Mouse (Mus musculus) myocyte (in vitro differentiated cells): ENCODE measurements around the gene Slc35e3.

Experiments
- CEBPB ChIP-seq: IDR thresholded peaks from 2 replicates; pipeline ENCODE4 v1.6.1; 2011; ENCODE audit warnings: mild to moderate bottlenecking, moderate library complexity; ENCODE audit not compliant: poor library complexity, insufficient read depth, severe bottlenecking
- MYOG ChIP-seq, 3 experiments: IDR thresholded peaks; one replicate each; pipeline ENCODE4 v1.6.1; 2011; ENCODE audit warnings: control low read depth in 2 of 3, low read depth in 2 of 3, mild to moderate bottlenecking in 2 of 3; ENCODE audit not compliant: insufficient read length in 2 of 3, control insufficient read depth in 1 of 3, insufficient read depth in 1 of 3
- POLR2A ChIP-seq: IDR thresholded peaks from one replicate; pipeline ENCODE4 v1.6.1; 2011; ENCODE audit warnings: low read depth, mild to moderate bottlenecking, control low read depth, moderate library complexity; ENCODE audit not compliant: insufficient read length

DNA sequence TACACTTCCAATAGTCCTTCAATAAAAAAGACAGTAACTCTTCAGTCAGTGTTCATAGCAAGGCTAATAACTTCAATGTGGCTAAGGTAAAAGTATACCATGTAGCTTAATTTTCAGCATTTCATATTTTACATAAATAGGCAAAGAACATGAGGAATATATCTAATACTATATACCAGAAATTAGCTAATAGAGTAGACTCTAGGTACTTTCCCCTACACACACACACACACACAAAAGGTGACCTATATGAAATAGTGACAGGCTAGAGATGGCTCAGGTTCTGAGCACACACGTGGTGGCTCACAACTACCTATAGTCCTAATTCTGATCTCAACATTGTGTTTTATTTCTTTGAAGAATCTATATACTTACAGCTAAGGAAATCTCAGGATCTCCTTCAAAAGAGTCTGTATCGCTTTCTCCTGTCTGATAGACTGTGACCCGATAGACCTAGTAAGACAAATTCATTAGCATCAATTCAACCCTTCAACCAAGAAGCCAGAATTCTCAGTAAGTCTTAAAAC lies 55.3 kb downstream of the Slc35e3 start:
- no peak for TF ChIP-seq MYOG (IDR thresholded peaks at IDR 0.05; ENCODE audit: control insufficient read depth in 1 of 3, insufficient read depth in 1 of 3, insufficient read length in 2 of 3, low read depth in 2 of 3)
- TF ChIP-seq CEBPB = no peak
- no peak for TF ChIP-seq POLR2A
